9 mouse cellular contexts compared by ENCODE assay signal in genomic region chr2:173453569-173454405, GRCm38 (mm10).
DNase-seq lines count a peak whose midpoint lies in the region; ATAC-seq and TF ChIP-seq lines count a peak whose summit lies in the region.
"Had no signal": no experiment of that assay in that cellular context is flagged by ENCODE, and none has a peak within 500 bp of the region (broad histone marks: within the 10 kb centered on the region; RNA-seq: fewer than 3 reads in every experiment).

No protein-coding gene starts in this region.

- no peak for TF ChIP-seq POLR2A in heart, adult 2 months (IDR thresholded peaks at IDR 0.05; ENCODE audit: insufficient read depth, low read depth, low read length)

- H3K36me3 ChIP-seq in heart, adult 2 months (ENCODE audit: control insufficient read depth, insufficient read depth, low read length): no peaks in the 10 kb centered on the region
- H3K36me3 ChIP-seq: hindbrain, embryonic 15.5 days had no signal

- peak; percentile 43 for ATAC-seq in granulocyte monocyte progenitor cell, adult 5-6 weeks (replicated peaks; ENCODE audit: poor library complexity, severe bottlenecking)
- no peak for ATAC-seq in activated CD4-positive, CD25-positive, alpha-beta regulatory T cell, adult 4 months

- peak in 1 of 2 experiments; percentile 52 for DNase-seq in heart, adult 2 months
- DNase-seq in heart, postnatal 25 days (ENCODE audit: low spot score): no peak
- DNase-seq in A20 (ENCODE audit: low read depth, low spot score): peak; percentile 39
- peak; percentile 51 for DNase-seq in adrenal gland, postnatal 25 days
- DNase-seq in left cerebral cortex, postnatal 4 days: peak; percentile 45
- DNase-seq in retina, postnatal 7 days (ENCODE audit: low read depth, low spot score): peak; percentile 27

- H3K79me2 ChIP-seq in heart, adult 2 months (replicated peaks; ENCODE audit: control insufficient read depth, insufficient read depth, low read length): no peaks in the 10 kb centered on the region

- intact Hi-C loops in heart, adult 2 months (cut with DNase I): loop anchor here (1.0 to 5.0 kb wide), 3 partner anchors 176 to 267 kb away; partner anchors contain the start of gene Pmepa1
- intact Hi-C loops in heart, postnatal 25 days (cut with DNase I): loop anchor here (1.0 to 10.0 kb wide), 4 partner anchors 91 to 267 kb away; no protein-coding TSS in a partner anchor
- intact Hi-C loops in left cerebral cortex, postnatal 4 days (cut with DNase I): loop anchor here (2.0 kb wide), 1 partner anchor 225 kb away; no protein-coding TSS in a partner anchor

- H3K9ac ChIP-seq in heart, adult 2 months (ENCODE audit: low read depth, low read length): no peak overlapping the region
- H3K9ac ChIP-seq: hindbrain, embryonic 15.5 days had no signal

- TF ChIP-seq EP300 in heart, adult 2 months (IDR thresholded peaks at IDR 0.05; ENCODE audit: insufficient read depth, low read depth, low read length): peak; percentile 49; the same call in 1 of the 2 replicates

- H3K4me3 ChIP-seq in heart, adult 2 months: no peak overlapping the region
- H3K4me3 ChIP-seq: hindbrain, embryonic 15.5 days had no signal

- H3K4me1 ChIP-seq in heart, adult 2 months (ENCODE audit: control insufficient read depth, insufficient read depth, low read length): peaks cover 2% of the 10 kb centered on the region; the same call in 1 of the 2 replicates
- H3K4me1 ChIP-seq: hindbrain, embryonic 15.5 days had no signal

- TF ChIP-seq CTCF in heart, adult 2 months (IDR thresholded peaks at IDR 0.05): peak; percentile 81

- H3K27me3 ChIP-seq in heart, adult 2 months (ENCODE audit: control insufficient read depth, insufficient read depth, low read length): no peaks in the 10 kb centered on the region
- H3K27me3 ChIP-seq: hindbrain, embryonic 15.5 days had no signal

- no peak overlapping the region for H3K27ac ChIP-seq in heart, adult 2 months
- H3K27ac ChIP-seq: hindbrain, embryonic 15.5 days had no signal

- 69% methylated on average over 14 of the region's 14 CpGs for WGBS in heart, adult 2 months
